Mouse (Mus musculus): Measurements from ENCODE around the gene Trak1. TPM values are rescaled to one million over a fixed set of nuclear protein-coding genes. Genes with fewer than 3 reads are reported as not detected.

The Trak1 gene
- polyA plus RNA-seq, 1 experiment from 2014 or later: 40.3 TPM

GRCm38 (mm10) chr9:121389258-121389657 is 92.0 kb downstream of the Trak1 start:
- DNase-seq (ENCODE audit: low spot score): no peak
- H3K9me3 ChIP-seq (replicated peaks; ENCODE audit: control insufficient read depth, low read length): no peaks in the 10 kb centered on the region
- no peak overlapping the region for H3K9ac ChIP-seq (ENCODE audit: low read length)
- peaks cover 11% of the 10 kb centered on the region for H3K4me1 ChIP-seq (ENCODE audit: control insufficient read depth, insufficient read depth, low read length)
- no peaks in the 10 kb centered on the region for H3K27me3 ChIP-seq (replicated peaks; ENCODE audit: control insufficient read depth, insufficient read depth, low read length)
- no peak overlapping the region for H3K4me3 ChIP-seq (ENCODE audit: low read depth, low read length)
- no peak for ATAC-seq
- H3K27ac ChIP-seq (ENCODE audit: low read depth, low read length): no peak overlapping the region
- H3K4me2 ChIP-seq (ENCODE audit: low read length): no peak overlapping the region
- WGBS: 87% methylated on average over 10 of the region's 10 CpGs
- H3K36me3 ChIP-seq (ENCODE audit: control insufficient read depth, insufficient read depth, low read length): 0 out of 2 replicates have a peak, but pooled peaks cover 5% of the 10 kb centered on the region

DNA sequence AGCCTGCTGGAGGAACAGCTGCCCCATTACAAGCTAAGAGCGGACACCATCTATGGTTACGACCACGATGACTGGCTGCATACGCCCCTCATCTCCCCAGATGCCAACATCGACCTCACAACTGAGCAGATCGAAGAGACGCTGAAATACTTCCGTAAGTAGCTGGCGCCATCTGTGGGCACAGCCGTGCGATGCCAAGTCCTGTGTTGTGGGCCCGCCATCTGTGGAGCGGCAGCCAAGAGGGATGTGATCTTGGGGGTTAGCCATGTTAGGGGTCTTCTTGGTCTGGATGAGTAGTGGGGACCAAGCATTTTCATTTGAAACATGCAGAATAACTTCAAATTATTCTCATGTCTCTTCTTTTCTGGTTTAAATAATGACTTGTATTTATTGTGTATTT is 94.6 kb downstream of the Trak1 start:
- Histone ChIP-seq H3K27me3 (replicated peaks; ENCODE audit: control insufficient read depth, insufficient read depth, low read length) (no peaks in the 10 kb centered on the region), H3K4me2 (ENCODE audit: low read length) (no peak overlapping the region), H3K9me3 (replicated peaks; ENCODE audit: control insufficient read depth, low read length) (no peaks in the 10 kb centered on the region), H3K4me3 (ENCODE audit: low read depth, low read length) (no peak overlapping the region), H3K36me3 (ENCODE audit: control insufficient read depth, insufficient read depth, low read length) (peaks cover 9% of the 10 kb centered on the region; the same call in 1 of the 2 replicates), H3K27ac (ENCODE audit: low read depth, low read length) (0 out of 2 replicates have a peak overlapping the region, but pooled peaks have one; percentile 15), H3K9ac (ENCODE audit: low read length) (no peak overlapping the region), H3K4me1 (ENCODE audit: control insufficient read depth, insufficient read depth, low read length) (peaks cover 8% of the 10 kb centered on the region)
- WGBS: 80% methylated on average over 13 of the region's 13 CpGs
- DNase-seq (ENCODE audit: low spot score) (peak; percentile 56), ATAC-seq (peak; percentile 57; the same call in 1 of the 2 replicates)

DNA sequence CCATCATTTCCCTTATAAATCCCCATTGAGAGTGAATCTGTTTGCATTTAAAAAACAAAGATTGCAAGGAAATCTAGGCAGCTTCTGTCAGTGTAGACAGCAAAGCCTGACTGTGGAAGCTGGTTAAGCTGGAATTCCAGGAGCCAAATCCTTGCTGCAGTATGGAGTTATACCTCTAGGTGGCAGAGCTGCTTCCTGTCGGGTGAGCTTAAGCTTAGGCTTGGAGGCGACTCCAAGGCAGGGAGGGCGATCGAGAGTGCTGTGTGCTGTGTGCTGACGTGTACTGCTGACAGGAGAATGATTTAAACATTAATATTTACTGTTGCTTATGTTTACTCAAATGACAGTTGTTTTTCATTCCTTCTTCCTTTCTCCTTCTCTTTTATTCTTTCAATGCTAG is 95.1 kb downstream of the Trak1 start:
- H3K27ac ChIP-seq (ENCODE audit: low read depth, low read length): no peak overlapping the region
- WGBS: 40% methylated on average over 5 of the region's 5 CpGs

DNA sequence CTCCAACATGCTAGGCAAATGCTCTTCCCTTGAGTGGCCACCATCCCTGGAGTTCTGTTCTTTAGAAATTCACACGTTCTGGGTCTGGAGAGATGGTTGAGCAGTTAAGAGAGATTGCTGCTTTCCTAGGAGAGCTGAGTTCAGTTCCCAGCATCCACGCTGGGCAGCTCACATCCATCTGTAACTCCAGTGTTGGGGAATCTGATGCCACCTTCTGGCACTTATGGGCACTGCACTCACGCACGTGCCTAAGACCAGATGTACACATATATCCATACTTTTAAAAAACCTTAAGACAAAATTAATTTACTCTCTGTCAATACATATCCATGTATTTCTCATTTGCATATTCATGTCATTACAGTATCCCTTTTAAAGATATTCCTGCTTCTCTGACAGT is 95.8 kb downstream of the Trak1 start:
- WGBS: 94% methylated on average over 4 of the region's 4 CpGs
- Histone ChIP-seq H3K9me3 (replicated peaks; ENCODE audit: control insufficient read depth, low read length) (no peaks in the 10 kb centered on the region), H3K27ac (ENCODE audit: low read depth, low read length) (no peak overlapping the region), H3K36me3 (ENCODE audit: control insufficient read depth, insufficient read depth, low read length) (peaks cover 9% of the 10 kb centered on the region; the same call in 1 of the 2 replicates), H3K9ac (ENCODE audit: low read length) (no peak overlapping the region), H3K4me3 (ENCODE audit: low read depth, low read length) (no peak overlapping the region), H3K4me2 (ENCODE audit: low read length) (no peak overlapping the region), H3K4me1 (ENCODE audit: control insufficient read depth, insufficient read depth, low read length) (peaks cover 12% of the 10 kb centered on the region), H3K27me3 (replicated peaks; ENCODE audit: control insufficient read depth, insufficient read depth, low read length) (no peaks in the 10 kb centered on the region)
- ATAC-seq (no peak), DNase-seq (ENCODE audit: low spot score) (no peak)

More for the DNA sequence above, 95.1 kb downstream of the Trak1 start:
- ATAC-seq (peak; percentile 51; the same call in 1 of the 2 replicates), DNase-seq (ENCODE audit: low spot score) (peak; percentile 84)
- no peaks in the 10 kb centered on the region for H3K27me3 ChIP-seq (replicated peaks; ENCODE audit: control insufficient read depth, insufficient read depth, low read length)
- peaks cover 9% of the 10 kb centered on the region for H3K4me1 ChIP-seq (ENCODE audit: control insufficient read depth, insufficient read depth, low read length)
- H3K9me3 ChIP-seq (replicated peaks; ENCODE audit: control insufficient read depth, low read length): no peaks in the 10 kb centered on the region
- peaks cover 9% of the 10 kb centered on the region; the same call in 1 of the 2 replicates for H3K36me3 ChIP-seq (ENCODE audit: control insufficient read depth, insufficient read depth, low read length)
- no peak overlapping the region for H3K9ac ChIP-seq (ENCODE audit: low read length)
- no peak overlapping the region for H3K4me2 ChIP-seq (ENCODE audit: low read length)
- H3K4me3 ChIP-seq (ENCODE audit: low read depth, low read length): no peak overlapping the region

DNA sequence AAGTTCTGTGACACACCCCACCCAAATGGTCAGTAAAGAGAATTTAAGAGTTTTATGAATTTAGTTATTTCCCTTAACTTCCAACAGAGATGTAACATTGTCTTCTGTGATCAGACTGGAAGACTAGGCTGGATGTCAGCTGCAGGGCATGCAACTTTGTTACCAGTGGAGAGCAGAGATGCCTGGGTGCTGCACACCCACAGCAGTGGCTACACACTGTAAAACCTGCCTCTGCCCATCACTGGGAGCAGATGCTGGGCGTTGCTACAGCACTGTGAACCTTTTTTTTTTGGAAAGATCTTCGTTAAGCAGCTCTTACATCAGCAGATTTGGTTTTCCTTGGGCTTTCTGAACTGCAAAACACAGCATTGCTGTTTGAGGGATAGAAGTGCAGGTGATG is 97.6 kb downstream of the Trak1 start:
- Histone ChIP-seq H3K4me1 (ENCODE audit: control insufficient read depth, insufficient read depth, low read length) (peaks cover 18% of the 10 kb centered on the region), H3K9me3 (replicated peaks; ENCODE audit: control insufficient read depth, low read length) (no peaks in the 10 kb centered on the region), H3K4me3 (ENCODE audit: low read depth, low read length) (no peak overlapping the region), H3K36me3 (ENCODE audit: control insufficient read depth, insufficient read depth, low read length) (peaks cover 3% of the 10 kb centered on the region; the same call in 1 of the 2 replicates), H3K27ac (ENCODE audit: low read depth, low read length) (no peak overlapping the region), H3K27me3 (replicated peaks; ENCODE audit: control insufficient read depth, insufficient read depth, low read length) (no peaks in the 10 kb centered on the region), H3K4me2 (ENCODE audit: low read length) (no peak overlapping the region), H3K9ac (ENCODE audit: low read length) (no peak overlapping the region)
- WGBS: 71% methylated on average over 2 of the region's 2 CpGs
- DNase-seq (ENCODE audit: low spot score): no peak
- ATAC-seq: no peak

- no peak overlapping the region for H3K4me2 ChIP-seq (ENCODE audit: low read length)
- peaks cover 18% of the 10 kb centered on the region for H3K4me1 ChIP-seq (ENCODE audit: control insufficient read depth, insufficient read depth, low read length)
- no peak overlapping the region for H3K9ac ChIP-seq (ENCODE audit: low read length)
- ATAC-seq: no peak
- H3K36me3 ChIP-seq (ENCODE audit: control insufficient read depth, insufficient read depth, low read length): peaks cover 3% of the 10 kb centered on the region; the same call in 1 of the 2 replicates
- no peak overlapping the region for H3K4me3 ChIP-seq (ENCODE audit: low read depth, low read length)
- no peak for DNase-seq (ENCODE audit: low spot score)
- 96% methylated on average over 5 of the region's 5 CpGs for WGBS
- H3K27ac ChIP-seq (ENCODE audit: low read depth, low read length): 0 out of 2 replicates have a peak overlapping the region, but pooled peaks have one; percentile 5
- no peaks in the 10 kb centered on the region for H3K9me3 ChIP-seq (replicated peaks; ENCODE audit: control insufficient read depth, low read length)
- no peaks in the 10 kb centered on the region for H3K27me3 ChIP-seq (replicated peaks; ENCODE audit: control insufficient read depth, insufficient read depth, low read length)
These were observed 98.5 kb downstream of the Trak1 start for GRCm38 (mm10) chr9:121395812-121396211.

GRCm38 (mm10) chr9:121398100-121398760 is 100.9 kb downstream of the Trak1 start:
- 56% methylated on average over 17 of the region's 17 CpGs for WGBS
- Histone ChIP-seq H3K9me3 (replicated peaks; ENCODE audit: control insufficient read depth, low read length) (no peaks in the 10 kb centered on the region), H3K27ac (ENCODE audit: low read depth, low read length) (peak overlapping the region; percentile 96), H3K4me1 (ENCODE audit: control insufficient read depth, insufficient read depth, low read length) (peaks cover 28% of the 10 kb centered on the region), H3K27me3 (replicated peaks; ENCODE audit: control insufficient read depth, insufficient read depth, low read length) (no peaks in the 10 kb centered on the region), H3K9ac (ENCODE audit: low read length) (peak overlapping the region; percentile 29; the same call in 1 of the 2 replicates), H3K36me3 (ENCODE audit: control insufficient read depth, insufficient read depth, low read length) (peaks cover 3% of the 10 kb centered on the region; the same call in 1 of the 2 replicates), H3K4me3 (ENCODE audit: low read depth, low read length) (no peak overlapping the region), H3K4me2 (ENCODE audit: low read length) (peak overlapping the region; percentile 28)
- ATAC-seq (peak; percentile 57), DNase-seq (ENCODE audit: low spot score) (peak; percentile 82)

DNA sequence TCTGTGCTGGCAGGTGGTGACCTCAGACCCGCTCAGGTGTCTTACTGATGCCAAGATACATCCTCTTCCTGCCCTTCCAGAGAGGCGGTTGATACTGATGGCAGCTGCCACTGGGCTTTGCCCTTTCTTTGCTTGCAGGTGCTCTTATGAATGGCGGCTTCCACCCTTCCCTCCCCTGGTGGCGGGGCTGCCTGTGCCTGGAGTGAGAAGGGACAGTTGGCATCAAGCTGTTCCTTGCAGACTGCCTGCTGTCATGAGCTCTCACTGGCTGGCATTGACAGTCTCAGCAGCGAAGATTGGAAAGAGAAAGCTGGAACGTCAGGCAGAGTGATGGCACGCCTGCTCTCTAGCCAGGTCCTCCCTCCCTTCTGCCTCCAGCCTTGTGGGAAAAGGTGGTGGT is 101.5 kb downstream of the Trak1 start:
- no peaks in the 10 kb centered on the region for H3K9me3 ChIP-seq (replicated peaks; ENCODE audit: control insufficient read depth, low read length)
- peak overlapping the region; percentile 96 for H3K27ac ChIP-seq (ENCODE audit: low read depth, low read length)
- peak overlapping the region; percentile 29; the same call in 1 of the 2 replicates for H3K9ac ChIP-seq (ENCODE audit: low read length)
- peak; percentile 83 for ATAC-seq
- peaks cover 3% of the 10 kb centered on the region; the same call in 1 of the 2 replicates for H3K36me3 ChIP-seq (ENCODE audit: control insufficient read depth, insufficient read depth, low read length)
- H3K4me1 ChIP-seq (ENCODE audit: control insufficient read depth, insufficient read depth, low read length): peaks cover 28% of the 10 kb centered on the region
- H3K4me3 ChIP-seq (ENCODE audit: low read depth, low read length): no peak overlapping the region
- no peaks in the 10 kb centered on the region for H3K27me3 ChIP-seq (replicated peaks; ENCODE audit: control insufficient read depth, insufficient read depth, low read length)
- DNase-seq (ENCODE audit: low spot score): peak; percentile 90
- H3K4me2 ChIP-seq (ENCODE audit: low read length): peak overlapping the region; percentile 28
- WGBS: 40% methylated on average over 7 of the region's 7 CpGs

DNA sequence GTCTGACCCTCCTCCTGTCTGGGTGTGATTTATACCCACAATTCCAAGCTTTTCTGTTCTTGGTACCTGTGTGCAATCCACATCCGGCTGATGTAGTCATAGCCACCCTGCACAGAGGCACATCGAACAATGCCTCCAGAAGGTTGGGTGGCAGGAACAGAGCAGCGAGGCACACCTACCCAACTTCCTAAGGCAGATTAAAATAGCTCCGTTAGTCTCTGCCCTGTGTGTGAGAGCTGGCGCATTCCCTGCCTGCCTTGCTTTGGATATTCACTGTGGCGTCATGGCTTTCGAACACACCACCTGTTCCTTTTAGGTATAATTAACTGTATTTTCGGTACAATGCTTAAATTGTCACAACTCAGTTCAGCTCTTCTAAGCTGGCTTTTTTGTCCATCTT is 103.3 kb downstream of the Trak1 start:
- DNase-seq (ENCODE audit: low spot score): no peak

More for the DNA sequence above, 103.3 kb downstream of the Trak1 start:
- no peaks in the 10 kb centered on the region for H3K27me3 ChIP-seq (replicated peaks; ENCODE audit: control insufficient read depth, insufficient read depth, low read length)
- H3K9ac ChIP-seq (ENCODE audit: low read length): no peak overlapping the region
- H3K36me3 ChIP-seq (ENCODE audit: control insufficient read depth, insufficient read depth, low read length): peaks cover 2% of the 10 kb centered on the region; the same call in 1 of the 2 replicates
- peaks cover 31% of the 10 kb centered on the region for H3K4me1 ChIP-seq (ENCODE audit: control insufficient read depth, insufficient read depth, low read length)
- no peak overlapping the region for H3K4me3 ChIP-seq (ENCODE audit: low read depth, low read length)
- peak overlapping the region; percentile 21; the same call in 1 of the 2 replicates for H3K27ac ChIP-seq (ENCODE audit: low read depth, low read length)
- no peak for ATAC-seq
- H3K9me3 ChIP-seq (replicated peaks; ENCODE audit: control insufficient read depth, low read length): no peaks in the 10 kb centered on the region
- 69% methylated on average over 8 of the region's 8 CpGs for WGBS
- no peak overlapping the region for H3K4me2 ChIP-seq (ENCODE audit: low read length)
